Mouse (Mus musculus) embryonic fibroblast, embryonic 13.5 days (primary cell): ENCODE measurements around the gene Gm6351. TPM values are rescaled to one million over a fixed set of nuclear protein-coding genes. Genes with fewer than 3 reads are reported as not detected.
"Not testable (repeated sequence)": the region's sequence is repeated elsewhere in the genome, so short reads cannot be mapped to it uniquely, and the experiment has no call there.

Source experiments
- H3K27ac ChIP-seq: 2 replicates; pipeline ENCODE4 v1.5.1; 2012; ENCODE audit warnings: low read length, control low read depth, inconsistent platforms; ENCODE audit not compliant: insufficient read depth
- H3K4me1 ChIP-seq: 2 replicates; pipeline ENCODE4 v1.6.1; 2011; ENCODE audit warnings: low read length; ENCODE audit not compliant: control insufficient read depth, insufficient read depth
- H3K4me3 ChIP-seq: 2 replicates; pipeline ENCODE4 v1.5.1; 2011; ENCODE audit warnings: mild to moderate bottlenecking, control low read depth, low read length; ENCODE audit not compliant: insufficient read depth
- polyA plus RNA-seq: library from polyadenylated mRNA; stranded (reverse); fragments of >200 nt; gene quantifications from 2 replicates; pipeline ENCODE4 v1.2.4, GENCODE M21; 2011; ENCODE audit warnings: low read depth; ENCODE audit not compliant: missing spikeins, insufficient read length

The Gm6351 gene
- polyA plus RNA-seq: not detected in 2 replicates

GRCm38 (mm10) chr5:94076085-94076484 lies at the start of gene Gm6351:
Gene Gm6351 (plus strand): TSS chr5:94076385.
- H3K27ac ChIP-seq, H3K4me3 ChIP-seq, H3K4me1 ChIP-seq: not testable (repeated sequence)

GRCm38 (mm10) chr5:94070445-94070844 lies 5.7 kb upstream of the Gm6351 start, which contains the start of gene BC061212:
Gene BC061212 (minus strand): TSS chr5:94070545.
- not testable (repeated sequence) for H3K4me1 ChIP-seq, H3K4me3 ChIP-seq, H3K27ac ChIP-seq

Other genes with a start within 250 kb of the Gm6351 start
- not detected in 2 replicates for gene Gm7792, start 232.6 kb upstream of the Gm6351 start, polyA plus RNA-seq
- not detected in 2 replicates for gene Gm16429, start 147.3 kb upstream of the Gm6351 start, polyA plus RNA-seq
- gene BC061212, start 5.8 kb upstream of the Gm6351 start, polyA plus RNA-seq: not detected in 2 replicates
- not detected in 2 replicates for gene Gm3106, start 141.6 kb downstream of the Gm6351 start, polyA plus RNA-seq
- gene A430089I19Rik, start 230.4 kb downstream of the Gm6351 start, polyA plus RNA-seq: not detected in 2 replicates
- gene Gm6502, start 238.1 kb downstream of the Gm6351 start, polyA plus RNA-seq: not detected in 2 replicates